ENCODE assay signal across 27 mouse cellular contexts in genomic region chr5:134425601-134426000, GRCm38 (mm10). TPM values are rescaled to one million over a fixed set of nuclear protein-coding genes. Genes with fewer than 3 reads are reported as not detected.
DNase-seq lines count a peak whose midpoint lies in the region; ATAC-seq and TF ChIP-seq lines count a peak whose summit lies in the region.
"Had no signal": no experiment of that assay in that cellular context is flagged by ENCODE, and none has a peak within 500 bp of the region (broad histone marks: within the 10 kb centered on the region; RNA-seq: fewer than 3 reads in every experiment).

No protein-coding gene starts in this region.

- H3K27me3 ChIP-seq in kidney, postnatal 0 days (ENCODE audit: insufficient read depth, low read length), result no peaks in the 10 kb centered on the region
- no peaks in the 10 kb centered on the region for H3K27me3 ChIP-seq in kidney, embryonic 14.5 days (ENCODE audit: control insufficient read depth, insufficient read depth, low read length)
- H3K27me3 ChIP-seq: embryonic facial prominence, embryonic 13.5 days; forebrain, embryonic 12.5 days; forebrain, embryonic 15.5 days; heart, embryonic 13.5 days had no signal

- no peaks in the 10 kb centered on the region for H3K4me1 ChIP-seq in kidney, postnatal 0 days (replicated peaks; ENCODE audit: insufficient read depth, low read length)
- 0 out of 2 replicates have a peak, but pooled peaks cover 4% of the 10 kb centered on the region for H3K4me1 ChIP-seq in kidney, embryonic 14.5 days (ENCODE audit: control insufficient read depth, insufficient read depth, low read length)
- peaks cover 24% of the 10 kb centered on the region for H3K4me1 ChIP-seq in brown adipose tissue, adult 24 weeks (ENCODE audit: control insufficient read depth, insufficient read depth, insufficient read length, low read length)

- ATAC-seq in kidney, postnatal 0 days (replicated peaks; ENCODE audit: low FRiP score, low read depth), result no peak
- ATAC-seq in kidney, embryonic 14.5 days (ENCODE audit: low FRiP score, low TSS enrichment), result no peak
- ATAC-seq: activated CD4-positive, CD25-positive, alpha-beta regulatory T cell, adult 4 months; forebrain, embryonic 15.5 days; hindbrain, postnatal 0 days; inflammation-experienced regulatory T-cells, adult 6 months had no signal

- DNase-seq in adrenal gland, postnatal 14 days, result peak; percentile 21
- no peak for DNase-seq in adrenal gland, postnatal 4 days (ENCODE audit: low spot score in 2 of 2)
- DNase-seq in kidney, postnatal 0 days (ENCODE audit: low spot score), result no peak
- DNase-seq in embryo, embryonic 11 days, result no peak
- DNase-seq: adrenal gland, adult 8-10 months; adrenal gland, postnatal 36 days; cerebellum, adult 11-12 months; cerebellum, adult 9-10 months; cerebellum, postnatal 25 days; gastrocnemius, postnatal 10 days; gastrocnemius, postnatal 36 days; heart, adult 2 months; heart, postnatal 14 days; heart, postnatal 4 days had no signal

- no peaks in the 10 kb centered on the region for H3K36me3 ChIP-seq in kidney, postnatal 0 days (ENCODE audit: insufficient read depth, low read length)
- H3K36me3 ChIP-seq in kidney, embryonic 14.5 days (ENCODE audit: control insufficient read depth, insufficient read depth, low read length), result no peaks in the 10 kb centered on the region; the same call in 1 of the 2 replicates
- H3K36me3 ChIP-seq: forebrain, embryonic 15.5 days had no signal

- H3K9me3 ChIP-seq in kidney, postnatal 0 days (replicated peaks; ENCODE audit: low read length), result no peaks in the 10 kb centered on the region
- H3K9me3 ChIP-seq in kidney, embryonic 14.5 days (ENCODE audit: control insufficient read depth, low read length), result no peaks in the 10 kb centered on the region
- H3K9me3 ChIP-seq: embryonic facial prominence, embryonic 10.5 days; embryonic facial prominence, embryonic 13.5 days; forebrain, embryonic 12.5 days; forebrain, embryonic 15.5 days; heart, embryonic 10.5 days; heart, embryonic 13.5 days had no signal

- TF ChIP-seq CTCF in kidney, postnatal 0 days (IDR thresholded peaks at IDR 0.05; ENCODE audit: low read depth), result 0 out of 2 replicates have a peak, but pooled peaks have one; percentile 6

- H3K9ac ChIP-seq in kidney, postnatal 0 days (ENCODE audit: low read depth, low read length), result no peak overlapping the region
- H3K9ac ChIP-seq in kidney, embryonic 14.5 days (ENCODE audit: low read depth, low read length), result no peak overlapping the region
- H3K9ac ChIP-seq: embryonic facial prominence, embryonic 13.5 days; forebrain, embryonic 12.5 days; forebrain, embryonic 15.5 days; heart, embryonic 13.5 days; hindbrain, embryonic 14.5 days had no signal

- H3K27ac ChIP-seq in kidney, postnatal 0 days, result no peak overlapping the region
- no peak overlapping the region for H3K27ac ChIP-seq in kidney, embryonic 14.5 days (ENCODE audit: low read depth, low read length)
- peak overlapping the region; percentile 41 for H3K27ac ChIP-seq in brown adipose tissue, adult 24 weeks (replicated peaks; ENCODE audit: low read depth, low read length)
- H3K27ac ChIP-seq: embryonic facial prominence, embryonic 10.5 days; embryonic facial prominence, embryonic 13.5 days; forebrain, embryonic 12.5 days; forebrain, embryonic 15.5 days; heart, adult 2 months; heart, embryonic 10.5 days; heart, embryonic 13.5 days; hindbrain, embryonic 14.5 days; hindbrain, postnatal 0 days had no signal

- no peak overlapping the region for H3K4me3 ChIP-seq in kidney, postnatal 0 days (replicated peaks; ENCODE audit: low read depth, low read length)
- no peak overlapping the region for H3K4me3 ChIP-seq in kidney, embryonic 14.5 days (ENCODE audit: low read length)
- H3K4me3 ChIP-seq in brown adipose tissue, adult 24 weeks (ENCODE audit: insufficient read depth, low read depth, low read length), result no peak overlapping the region
- H3K4me3 ChIP-seq: embryonic facial prominence, embryonic 10.5 days; embryonic facial prominence, embryonic 13.5 days; erythroblast, embryonic 14.5 days; forebrain, embryonic 12.5 days; forebrain, embryonic 15.5 days; heart, adult 2 months; heart, embryonic 10.5 days; heart, embryonic 13.5 days had no signal

- no peak overlapping the region for H3K4me2 ChIP-seq in kidney, postnatal 0 days (ENCODE audit: low read length)
- H3K4me2 ChIP-seq in kidney, embryonic 14.5 days (replicated peaks; ENCODE audit: low read depth, low read length), result no peak overlapping the region
- H3K4me2 ChIP-seq: embryonic facial prominence, embryonic 13.5 days; forebrain, embryonic 12.5 days; forebrain, embryonic 15.5 days; heart, embryonic 13.5 days; hindbrain, embryonic 14.5 days had no signal

- WGBS in kidney, postnatal 0 days, result 87% methylated on average over 8 of the region's 8 CpGs
- 89% methylated on average over 8 of the region's 8 CpGs for WGBS in kidney, embryonic 14.5 days

RNA-seq across cellular contexts. Expression of gene Gtf2ird1, which starts 30.9 kb away (rescaled TPM):
- 61.7 and 69.6 TPM in 2 replicates for total RNA-seq in adrenal gland, postnatal 14 days (2021)
- total RNA-seq in adrenal gland, postnatal 4 days (2021), result 100 to 1,000 TPM in 1 of 2 experiments, 10 to 100 TPM in 1; 93.5 to 104 TPM
- polyA plus RNA-seq in kidney, postnatal 0 days (2015; fragmentation: Nextera tagmentation; extraction: Ambion mirVana), result 46.7 and 49.8 TPM in 2 replicates
- polyA plus RNA-seq in kidney, embryonic 14.5 days (2014; fragmentation: Nextera tagmentation; extraction: Ambion mirVana), result 60.9 and 84.8 TPM in 2 replicates
- 37.9 and 80.1 TPM in 2 replicates for polyA plus RNA-seq in brown adipose tissue, adult 24 weeks (2012; ENCODE audit: insufficient read depth, insufficient read length, missing spikeins)
